Mouse (Mus musculus): ENCODE measurements around the gene Dll4.

DNA sequence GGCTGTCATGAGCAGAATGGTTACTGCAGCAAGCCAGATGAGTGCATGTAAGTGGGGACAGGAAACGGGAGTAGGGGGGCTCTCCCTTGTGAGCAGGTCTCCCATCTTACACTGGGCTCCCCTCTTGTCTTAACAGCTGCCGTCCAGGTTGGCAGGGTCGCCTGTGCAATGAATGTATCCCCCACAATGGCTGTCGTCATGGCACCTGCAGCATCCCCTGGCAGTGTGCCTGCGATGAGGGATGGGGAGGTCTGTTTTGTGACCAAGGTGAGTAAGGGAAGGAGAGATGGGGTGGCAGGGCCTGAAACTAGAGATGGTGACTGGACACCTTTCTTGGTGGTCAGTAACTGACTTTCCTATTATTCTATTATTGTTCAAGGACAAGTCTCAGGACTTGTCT, 3.0 kb downstream of the Dll4 start:
- no peak for TF ChIP-seq POLR2A (IDR thresholded peaks at IDR 0.05; ENCODE audit: borderline replicate concordance, insufficient read depth, low read length)
- no peak for TF ChIP-seq CTCF (IDR thresholded peaks at IDR 0.05; ENCODE audit: borderline replicate concordance, insufficient read depth, low read depth, low read length)
